Mouse (Mus musculus): ENCODE data around the gene Olfr1502. TPM values are rescaled to one million over a fixed set of nuclear protein-coding genes. Genes with fewer than 3 reads are reported as not detected.

Olfr1502 gene
- polyA plus RNA-seq (2011; ENCODE audit: insufficient read depth, insufficient read length, low read depth, missing spikeins) = not detected in 2 replicates

- Histone ChIP-seq H3K9me3 (replicated peaks; ENCODE audit: control insufficient read depth, insufficient read depth, low read length, poor library complexity, severe bottlenecking) (no peaks in the 10 kb centered on the region), H3K27me3 (ENCODE audit: control insufficient read depth, insufficient read depth, low read length, poor library complexity, severe bottlenecking) (no peaks in the 10 kb centered on the region), H3K9ac (ENCODE audit: low read depth, poor library complexity, severe bottlenecking) (no peak within 1 kb of the TSS), H3K4me1 (ENCODE audit: control insufficient read depth, insufficient read depth, low read length) (no peaks in the 10 kb centered on the region), H3K4me3 (ENCODE audit: low read depth, low read length) (no peak within 1 kb of the TSS), H3K27ac (ENCODE audit: insufficient read depth, low read length) (no peak within 1 kb of the TSS), H3K36me3 (ENCODE audit: control insufficient read depth, insufficient read depth, low read length, poor library complexity, severe bottlenecking) (no peaks in the 10 kb centered on the region)
- TF ChIP-seq POLR2A (IDR thresholded peaks at IDR 0.05; ENCODE audit: insufficient read depth, low read length) (no peak), CTCF (IDR thresholded peaks at IDR 0.05; ENCODE audit: low read depth, low read length) (no peak)
These were observed at the start of gene Olfr1502 for GRCm38 (mm10) chr19:13861495-13861894. TSS of gene Olfr1502 (plus strand) at chr19:13861795.

- TF ChIP-seq POLR2A (IDR thresholded peaks at IDR 0.05; ENCODE audit: insufficient read depth, low read length) (no peak), EP300 (IDR thresholded peaks at IDR 0.05; ENCODE audit: insufficient read depth, low read depth, low read length) (no peak), CTCF (IDR thresholded peaks at IDR 0.05; ENCODE audit: low read depth, low read length) (peak; percentile 62)
- Histone ChIP-seq H3K27me3 (ENCODE audit: control insufficient read depth, insufficient read depth, low read length, poor library complexity, severe bottlenecking) (no peaks in the 10 kb centered on the region), H3K9ac (ENCODE audit: low read depth, poor library complexity, severe bottlenecking) (no peak overlapping the region), H3K4me1 (ENCODE audit: control insufficient read depth, insufficient read depth, low read length) (no peaks in the 10 kb centered on the region), H3K9me3 (replicated peaks; ENCODE audit: control insufficient read depth, insufficient read depth, low read length, poor library complexity, severe bottlenecking) (peaks cover 7% of the 10 kb centered on the region), H3K27ac (ENCODE audit: insufficient read depth, low read length) (no peak overlapping the region), H3K36me3 (ENCODE audit: control insufficient read depth, insufficient read depth, low read length, poor library complexity, severe bottlenecking) (no peaks in the 10 kb centered on the region), H3K4me3 (ENCODE audit: low read depth, low read length) (no peak overlapping the region)
These were observed 48.8 kb upstream of the Olfr1502 start for GRCm38 (mm10) chr19:13812823-13813222.

- TF ChIP-seq POLR2A (IDR thresholded peaks at IDR 0.05; ENCODE audit: insufficient read depth, low read length) (no peak), EP300 (IDR thresholded peaks at IDR 0.05; ENCODE audit: insufficient read depth, low read depth, low read length) (no peak), CTCF (IDR thresholded peaks at IDR 0.05; ENCODE audit: low read depth, low read length) (no peak)
- Histone ChIP-seq H3K4me3 (ENCODE audit: low read depth, low read length) (no peak overlapping the region), H3K9ac (ENCODE audit: low read depth, poor library complexity, severe bottlenecking) (no peak overlapping the region)
These were observed 42.8 kb upstream of the Olfr1502 start for GRCm38 (mm10) chr19:13818827-13819226.

GRCm38 (mm10) chr19:13819347-13819746 lies 42.2 kb upstream of the Olfr1502 start, which contains the start of gene Olfr1499:
TSS of gene Olfr1499 (minus strand) at chr19:13819447.
- TF ChIP-seq EP300 (IDR thresholded peaks at IDR 0.05; ENCODE audit: insufficient read depth, low read depth, low read length) (no peak), CTCF (IDR thresholded peaks at IDR 0.05; ENCODE audit: low read depth, low read length) (no peak), POLR2A (IDR thresholded peaks at IDR 0.05; ENCODE audit: insufficient read depth, low read length) (no peak)
- no peaks in the 10 kb centered on the region for H3K27me3 ChIP-seq (ENCODE audit: control insufficient read depth, insufficient read depth, low read length, poor library complexity, severe bottlenecking)
- no peak within 1 kb of the TSS for H3K4me3 ChIP-seq (ENCODE audit: low read depth, low read length)

More at GRCm38 (mm10) chr19:13818827-13819226, 42.8 kb upstream of the Olfr1502 start:
- Histone ChIP-seq H3K4me1 (ENCODE audit: control insufficient read depth, insufficient read depth, low read length) (no peaks in the 10 kb centered on the region), H3K27me3 (ENCODE audit: control insufficient read depth, insufficient read depth, low read length, poor library complexity, severe bottlenecking) (no peaks in the 10 kb centered on the region), H3K27ac (ENCODE audit: insufficient read depth, low read length) (no peak overlapping the region), H3K36me3 (ENCODE audit: control insufficient read depth, insufficient read depth, low read length, poor library complexity, severe bottlenecking) (no peaks in the 10 kb centered on the region), H3K9me3 (replicated peaks; ENCODE audit: control insufficient read depth, insufficient read depth, low read length, poor library complexity, severe bottlenecking) (no peaks in the 10 kb centered on the region)

GRCm38 (mm10) chr19:13820847-13821246 lies 40.7 kb upstream of the Olfr1502 start:
- no peaks in the 10 kb centered on the region for H3K27me3 ChIP-seq (ENCODE audit: control insufficient read depth, insufficient read depth, low read length, poor library complexity, severe bottlenecking)
- TF ChIP-seq POLR2A (IDR thresholded peaks at IDR 0.05; ENCODE audit: insufficient read depth, low read length) (no peak), CTCF (IDR thresholded peaks at IDR 0.05; ENCODE audit: low read depth, low read length) (no peak), EP300 (IDR thresholded peaks at IDR 0.05; ENCODE audit: insufficient read depth, low read depth, low read length) (no peak)
- no peak overlapping the region for H3K9ac ChIP-seq (ENCODE audit: low read depth, poor library complexity, severe bottlenecking)

More at GRCm38 (mm10) chr19:13819347-13819746, 42.2 kb upstream of the Olfr1502 start, which contains the start of gene Olfr1499:
- no peak within 1 kb of the TSS for H3K27ac ChIP-seq (ENCODE audit: insufficient read depth, low read length)
- no peaks in the 10 kb centered on the region for H3K9me3 ChIP-seq (replicated peaks; ENCODE audit: control insufficient read depth, insufficient read depth, low read length, poor library complexity, severe bottlenecking)
- H3K9ac ChIP-seq (ENCODE audit: low read depth, poor library complexity, severe bottlenecking) = no peak within 1 kb of the TSS
- no peaks in the 10 kb centered on the region for H3K4me1 ChIP-seq (ENCODE audit: control insufficient read depth, insufficient read depth, low read length)
- no peaks in the 10 kb centered on the region for H3K36me3 ChIP-seq (ENCODE audit: control insufficient read depth, insufficient read depth, low read length, poor library complexity, severe bottlenecking)

GRCm38 (mm10) chr19:13828447-13828846 lies 33.1 kb upstream of the Olfr1502 start:
- H3K36me3 ChIP-seq (ENCODE audit: control insufficient read depth, insufficient read depth, low read length, poor library complexity, severe bottlenecking) = no peaks in the 10 kb centered on the region
- no peak overlapping the region for H3K27ac ChIP-seq (ENCODE audit: insufficient read depth, low read length)
- no peaks in the 10 kb centered on the region for H3K9me3 ChIP-seq (replicated peaks; ENCODE audit: control insufficient read depth, insufficient read depth, low read length, poor library complexity, severe bottlenecking)
- TF ChIP-seq CTCF (IDR thresholded peaks at IDR 0.05; ENCODE audit: low read depth, low read length) (no peak), EP300 (IDR thresholded peaks at IDR 0.05; ENCODE audit: insufficient read depth, low read depth, low read length) (no peak), POLR2A (IDR thresholded peaks at IDR 0.05; ENCODE audit: insufficient read depth, low read length) (no peak)
- no peak overlapping the region for H3K4me3 ChIP-seq (ENCODE audit: low read depth, low read length)
- no peaks in the 10 kb centered on the region for H3K4me1 ChIP-seq (ENCODE audit: control insufficient read depth, insufficient read depth, low read length)
- H3K27me3 ChIP-seq (ENCODE audit: control insufficient read depth, insufficient read depth, low read length, poor library complexity, severe bottlenecking) = no peaks in the 10 kb centered on the region
- H3K9ac ChIP-seq (ENCODE audit: low read depth, poor library complexity, severe bottlenecking) = no peak overlapping the region

More at GRCm38 (mm10) chr19:13820847-13821246, 40.7 kb upstream of the Olfr1502 start:
- no peak overlapping the region for H3K27ac ChIP-seq (ENCODE audit: insufficient read depth, low read length)
- no peaks in the 10 kb centered on the region for H3K36me3 ChIP-seq (ENCODE audit: control insufficient read depth, insufficient read depth, low read length, poor library complexity, severe bottlenecking)
- no peaks in the 10 kb centered on the region for H3K4me1 ChIP-seq (ENCODE audit: control insufficient read depth, insufficient read depth, low read length)
- H3K9me3 ChIP-seq (replicated peaks; ENCODE audit: control insufficient read depth, insufficient read depth, low read length, poor library complexity, severe bottlenecking) = no peaks in the 10 kb centered on the region
- no peak overlapping the region for H3K4me3 ChIP-seq (ENCODE audit: low read depth, low read length)

Measured in ES-Bruce4 (cell line).